ENCODE assay signal across 1 mouse cellular context in the genomic region with DNA sequence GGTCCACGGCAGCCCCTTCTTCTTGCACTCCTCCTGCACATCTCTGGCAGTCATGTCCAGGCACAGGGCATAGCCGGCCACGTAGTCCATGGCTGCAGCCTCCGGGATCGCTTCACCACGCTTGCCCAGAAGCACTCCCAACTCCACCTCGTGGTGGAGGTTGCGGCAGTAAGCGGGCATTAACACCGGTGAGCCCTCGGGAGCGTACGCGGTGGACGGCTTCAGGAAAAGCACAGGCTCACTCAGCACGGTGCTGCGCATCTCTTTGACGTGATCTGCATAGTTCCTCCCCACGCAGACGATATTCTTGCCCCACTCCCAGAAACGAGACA.
TF ChIP-seq lines count a peak whose summit lies in the region.

No protein-coding gene starts in this region.

TF ChIP-seq in MEL, 35 proteins besides CTCF, POLR2A, EP300 and RAD21 (continued from another document):
- 0 out of 2 replicates have a peak, but pooled peaks have one; percentile 53 for TF ChIP-seq CHD1 (IDR thresholded peaks at IDR 0.05; ENCODE audit: low read depth, low read length)
- TF ChIP-seq MXI1 (IDR thresholded peaks at IDR 0.05; ENCODE audit: low read depth, low read length) = peak; percentile 81
- 0 out of 2 replicates have a peak, but pooled peaks have one; percentile 15 for TF ChIP-seq POLR2AphosphoS5 (IDR thresholded peaks at IDR 0.05; ENCODE audit: borderline replicate concordance, low read depth, low read length)
- peak; percentile 50; the same call in 1 of the 2 replicates for TF ChIP-seq NRF1 (IDR thresholded peaks at IDR 0.05; ENCODE audit: insufficient read depth, low read depth, low read length, poor library complexity, severe bottlenecking)
- TF ChIP-seq HCFC1 (IDR thresholded peaks at IDR 0.05; ENCODE audit: low read depth, low read length) = peak; percentile 72; the same call in 1 of the 2 replicates
- 0 out of 2 replicates have a peak, but pooled peaks have one; percentile 44 for TF ChIP-seq UBTF (IDR thresholded peaks at IDR 0.05; ENCODE audit: borderline replicate concordance, insufficient read depth, low read depth, low read length)
- TF ChIP-seq BHLHE40 (IDR thresholded peaks at IDR 0.05; ENCODE audit: borderline replicate concordance, low read depth, low read length) = 0 out of 2 replicates have a peak, but pooled peaks have one; percentile 41
- TF ChIP-seq NELFE (IDR thresholded peaks at IDR 0.05; ENCODE audit: low read depth, low read length) = no peak
- TF ChIP-seq MAZ (IDR thresholded peaks at IDR 0.05; ENCODE audit: low read depth, low read length) = 0 out of 2 replicates have a peak, but pooled peaks have one; percentile 67
- peak; percentile 89 for TF ChIP-seq MYC (IDR thresholded peaks at IDR 0.05; ENCODE audit: low read depth, low read length)
- TF ChIP-seq ETS1 (IDR thresholded peaks at IDR 0.05; ENCODE audit: low read depth, low read length) = no peak
- TF ChIP-seq USF1 (IDR thresholded peaks at IDR 0.05; ENCODE audit: low read depth, low read length) = no peak
